Mouse (Mus musculus) gastrocnemius, adult 18-20 months (tissue): ENCODE results near the gene Rxfp1. TPM values are rescaled to one million over a fixed set of nuclear protein-coding genes. Genes with fewer than 3 reads are reported as not detected.

Experiments
- DNase-seq: peaks from one replicate; pipeline ENCODE4 v3.0.0; 2021; ENCODE audit warnings: low spot score
- total RNA-seq, 2 experiments: library from RNA; stranded (reverse); gene quantifications; 2 replicates each; pipeline ENCODE4 v1.2.3; 2021

Gene Rxfp1
- total RNA-seq, 2 experiments from 2014 or later, result not detected

DNA sequence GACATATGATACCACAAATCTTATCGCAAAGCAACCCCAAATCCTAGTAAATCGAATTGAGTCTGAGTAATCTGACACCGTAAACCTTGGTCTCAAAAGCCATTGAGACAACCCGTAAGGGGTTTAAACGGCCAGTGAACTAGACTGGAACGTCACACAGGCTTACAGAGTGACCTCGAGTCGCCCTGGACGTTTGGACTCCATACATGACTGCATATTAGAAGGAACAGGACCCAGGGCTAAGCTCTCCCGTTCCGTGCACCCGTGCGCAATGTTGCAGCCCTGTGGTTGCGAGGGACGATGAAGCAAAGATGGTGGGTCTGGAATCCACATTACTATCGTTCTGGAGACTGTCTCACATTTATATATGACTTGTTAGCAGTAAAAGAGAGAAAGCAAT, 65.5 kb downstream of the Rxfp1 start:
- no peak for DNase-seq

DNA sequence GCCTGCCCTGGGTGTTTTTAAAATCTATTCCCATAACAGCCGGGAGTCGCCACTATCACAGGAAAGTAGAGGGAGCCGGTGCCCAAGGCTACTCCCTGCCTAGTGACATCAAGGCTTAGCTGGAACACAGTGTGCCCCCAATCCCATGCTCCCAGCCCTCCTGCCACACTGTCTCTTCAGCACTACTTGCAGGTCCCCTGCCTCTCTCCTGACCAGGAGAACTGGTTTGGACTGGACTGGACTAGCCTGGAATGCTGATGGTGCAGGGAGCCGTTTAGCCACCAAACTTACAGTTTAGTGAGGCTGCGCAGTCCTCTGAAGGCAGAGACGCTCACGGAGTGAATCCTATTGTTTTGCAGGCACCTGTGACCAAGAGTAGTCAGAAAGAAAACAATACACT, 67.1 kb downstream of the Rxfp1 start:
- no peak for DNase-seq

GRCm38 (mm10) chr3:79664787-79665408, 72.8 kb downstream of the Rxfp1 start:
- peak; percentile 62 for DNase-seq

DNA sequence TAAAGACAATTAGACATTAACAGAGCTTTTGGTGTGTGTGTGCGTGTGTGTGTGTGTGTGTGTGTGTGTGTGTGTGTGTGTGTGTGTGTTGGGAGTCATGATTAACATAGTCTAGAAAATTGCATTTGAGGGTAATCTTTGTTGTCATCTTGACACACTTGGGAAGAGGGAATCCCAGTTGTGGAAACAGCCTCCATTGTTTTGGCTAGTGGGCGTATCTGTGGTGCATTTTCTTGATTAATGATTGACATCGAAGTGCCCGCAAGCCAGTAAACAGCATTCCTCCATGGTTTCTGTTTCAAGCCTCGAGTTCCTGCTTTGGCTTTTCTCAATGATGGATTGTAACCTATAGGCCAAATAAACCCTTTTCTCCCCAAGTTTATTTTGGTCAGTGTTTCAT, 81.0 kb downstream of the Rxfp1 start:
- DNase-seq, result no peak

GRCm38 (mm10) chr3:79652129-79652528, 85.6 kb downstream of the Rxfp1 start:
- no peak for DNase-seq

DNA sequence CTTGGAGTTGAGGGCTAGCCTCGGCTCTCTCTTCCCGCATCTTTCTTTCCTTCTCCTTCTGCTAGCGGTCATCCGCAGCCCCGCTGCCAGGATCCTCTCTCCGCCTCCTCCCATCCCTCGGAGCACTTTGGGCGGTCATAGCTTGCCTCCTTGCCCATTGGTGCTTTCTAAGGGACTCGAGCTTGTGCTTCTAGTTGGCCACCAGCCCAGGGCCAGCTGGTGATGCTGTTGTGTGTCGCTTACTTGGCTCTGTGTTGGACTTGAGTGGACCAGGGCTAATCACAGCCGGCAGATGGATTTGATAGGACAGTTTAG, 108.3 kb downstream of the Rxfp1 start, which contains the start of gene Etfdh:
Etfdh (minus strand) TSS at position 85 of the 315 bp plus-strand sequence.
- DNase-seq, result peak; percentile 53

- peak; percentile 97 for DNase-seq
Observed at GRCm38 (mm10) chr3:79628561-79629415, 108.9 kb downstream of the Rxfp1 start, which contains the start of gene 4930579G24Rik. 4930579G24Rik (plus strand) TSS chr3:79629079.

GRCm38 (mm10) chr3:79628182-79628560, 109.5 kb downstream of the Rxfp1 start:
- DNase-seq, result no peak

DNA sequence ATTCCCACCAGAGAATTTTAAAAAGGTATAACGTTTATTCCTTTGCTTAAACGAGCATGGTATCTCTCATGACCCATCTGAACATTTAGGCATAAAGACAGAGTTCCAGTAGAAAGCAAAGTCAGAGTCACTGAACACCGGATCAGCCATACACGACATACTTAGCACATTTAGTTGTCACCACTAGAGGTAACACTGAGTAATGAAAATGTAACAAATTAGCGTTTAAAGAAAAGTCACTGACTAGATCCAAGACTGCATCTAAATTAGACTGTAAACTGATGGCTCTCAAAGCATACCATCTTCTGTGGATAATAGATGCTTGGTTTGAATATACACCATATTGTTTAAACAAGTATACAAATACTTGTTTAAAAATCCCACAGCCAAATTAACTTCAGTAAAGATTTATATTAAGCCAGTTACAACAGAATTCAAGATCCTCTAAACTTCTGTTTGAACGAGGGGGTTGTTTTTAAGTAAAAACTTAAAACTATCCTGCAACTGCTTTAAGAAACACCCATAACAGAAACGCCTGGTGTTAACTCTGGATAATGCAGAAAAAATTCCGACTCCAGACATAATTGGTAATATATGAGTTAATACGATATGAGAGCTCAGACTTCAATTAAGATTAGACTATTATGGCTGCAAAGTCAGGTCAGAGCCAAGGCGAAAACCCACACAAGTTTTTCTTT, 110.0 kb downstream of the Rxfp1 start:
- DNase-seq, result no peak

DNA sequence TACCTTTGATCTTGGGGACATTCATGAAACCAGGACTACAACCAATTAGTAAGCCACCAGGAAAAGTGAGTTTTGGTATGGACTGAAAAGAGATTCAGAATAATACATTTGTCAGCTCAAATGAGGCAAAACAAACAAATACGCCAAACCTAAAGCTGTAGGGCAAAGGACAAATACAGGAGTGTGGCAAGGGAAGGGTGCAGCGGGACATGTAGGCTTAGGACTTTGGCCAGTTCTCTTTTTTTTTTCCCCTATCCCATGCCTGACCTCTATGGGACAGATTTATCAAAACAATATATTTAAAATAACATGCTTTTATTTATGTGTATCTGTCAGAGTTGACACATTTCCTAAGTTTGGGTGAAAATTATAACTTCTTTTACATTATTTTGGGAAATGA, 127.8 kb downstream of the Rxfp1 start:
- DNase-seq, result no peak

DNA sequence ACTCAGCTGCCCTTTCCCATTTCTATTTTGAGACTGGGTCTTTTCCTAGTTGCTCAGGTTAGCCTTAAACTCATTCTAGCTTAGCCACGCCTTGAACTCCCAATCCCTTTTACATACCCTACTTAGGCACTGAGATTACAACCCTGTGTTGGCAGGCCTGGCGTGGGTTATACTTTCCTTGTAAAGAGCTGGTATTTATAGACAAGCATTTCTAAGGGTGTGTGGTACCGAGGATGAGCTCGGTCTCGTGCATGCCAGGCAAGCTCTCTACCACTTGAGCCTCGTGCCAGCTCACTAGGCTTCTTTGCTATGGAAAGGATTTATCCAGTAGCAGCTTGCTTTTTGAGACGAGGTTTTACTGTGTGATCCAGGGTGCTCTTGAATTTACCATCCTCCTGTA, 142.2 kb downstream of the Rxfp1 start:
- no peak for DNase-seq

DNA sequence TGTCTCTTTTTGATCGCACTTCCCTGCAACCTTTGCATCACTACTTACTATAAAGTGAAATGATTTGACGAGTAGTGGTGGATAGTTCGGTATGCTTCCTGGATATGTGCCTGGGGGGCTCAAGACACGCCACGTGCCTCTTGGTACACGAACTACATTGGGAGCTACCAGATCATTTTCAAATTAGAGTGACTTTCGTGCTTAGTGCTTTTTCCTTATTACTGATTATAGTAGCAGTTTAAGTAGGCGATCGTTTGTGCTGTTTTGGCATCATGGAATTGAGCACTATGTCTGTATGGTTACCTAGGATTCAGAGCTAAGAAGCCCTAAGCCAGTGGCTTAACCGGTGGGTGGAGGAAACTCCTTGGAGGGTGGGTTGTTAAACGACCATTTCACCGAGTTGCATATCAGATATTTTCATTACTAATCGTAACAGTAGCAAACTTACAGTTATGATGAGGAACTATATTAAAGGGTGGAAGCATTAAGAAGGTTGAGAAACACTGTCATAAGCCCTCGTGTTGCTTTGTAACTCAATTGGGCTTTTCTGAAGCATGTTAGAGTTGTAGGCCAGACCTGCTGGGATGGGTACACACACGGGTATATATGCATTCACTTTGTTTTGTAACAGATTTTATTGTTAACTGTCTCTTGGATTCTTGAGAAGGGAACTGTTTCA, 145.7 kb downstream of the Rxfp1 start:
- DNase-seq, result no peak

Other genes with a start within 250 kb of the Rxfp1 start
- gene Fnip2, start 170.1 kb downstream of the Rxfp1 start, total RNA-seq, result 1 to 10 TPM; 3.4 to 4.6 TPM
- gene Ppid, start 146.5 kb downstream of the Rxfp1 start, total RNA-seq, result 10 to 100 TPM; 41.0 to 46.1 TPM
- 1 to 10 TPM; 1.0 to 1.3 TPM for gene 4930579G24Rik, start 108.8 kb downstream of the Rxfp1 start, total RNA-seq
- 100 to 1,000 TPM; 117 to 139 TPM for gene Etfdh, start 108.4 kb downstream of the Rxfp1 start, total RNA-seq
- 1 to 10 TPM in 1 of 2 experiments, under 1 TPM in 1; 0.69 to 1.4 TPM for gene Tmem144, start 114.9 kb upstream of the Rxfp1 start, total RNA-seq
- gene Fam198b, start 146.7 kb upstream of the Rxfp1 start, total RNA-seq, result 1 to 10 TPM; 4.4 to 5.4 TPM